Comparison of ENCODE assay signal across 7 mouse cellular contexts in genomic region chr3:109526246-109526645, GRCm38 (mm10).
A peak's percentile ranks its signal among the peaks of the same experiment; 100 is the strongest.
DNase-seq lines count a peak whose midpoint lies in the region; ATAC-seq lines count a peak whose summit lies in the region.

No protein-coding gene starts in this region.

- WGBS in midbrain, embryonic 12.5 days, result 6% methylated on average over 4 of the region's 4 CpGs

- no peak overlapping the region for H3K4me3 ChIP-seq in midbrain, embryonic 12.5 days

- H3K27me3 ChIP-seq in midbrain, embryonic 12.5 days, result no peaks in the 10 kb centered on the region

- H3K36me3 ChIP-seq in midbrain, embryonic 12.5 days, result no peaks in the 10 kb centered on the region

- peak; percentile 50 for DNase-seq in WW6 (ENCODE audit: low read depth, low spot score)
- peak; percentile 81 for DNase-seq in cerebellum, adult 8-10 months
- peak; percentile 37 to 81 for DNase-seq in frontal cortex, postnatal 14 days (ENCODE audit: low spot score in 2 of 2)
- DNase-seq in induced T-regulatory cell, adult 2 months (ENCODE audit: low read depth), result peak; percentile 80
- peak; percentile 83 to 90 for DNase-seq in left cerebral cortex, adult 18-20 months (ENCODE audit: low spot score in 2 of 2)
- DNase-seq in spleen, postnatal 14 days (ENCODE audit: low spot score in 2 of 2), result peak; percentile 24 to 46

- H3K27ac ChIP-seq in midbrain, embryonic 12.5 days (replicated peaks), result no peak overlapping the region

- H3K9ac ChIP-seq in midbrain, embryonic 12.5 days (replicated peaks), result no peak overlapping the region

- H3K4me2 ChIP-seq in midbrain, embryonic 12.5 days (replicated peaks), result no peak overlapping the region

- peak; percentile 63 for ATAC-seq in midbrain, embryonic 12.5 days (ENCODE audit: low FRiP score, low read depth)

- no peaks in the 10 kb centered on the region for H3K9me3 ChIP-seq in midbrain, embryonic 12.5 days

- no peaks in the 10 kb centered on the region for H3K4me1 ChIP-seq in midbrain, embryonic 12.5 days

Comparison
In these comparisons a context has a peak if more than half of its experiments do, and no peak if none do; other contexts are left out.
1. DNase-seq: peak in every context shown above with its lines; median percentile 86 in left cerebral cortex, adult 18-20 months; 81 in cerebellum, adult 8-10 months; 80 in induced T-regulatory cell, adult 2 months; 59 in frontal cortex, postnatal 14 days; 50 in WW6; 35 in spleen, postnatal 14 days.